Mouse (Mus musculus) kidney, postnatal 0 days (tissue): ENCODE data around the gene Emp1. TPM values are rescaled to one million over a fixed set of nuclear protein-coding genes. Genes with fewer than 3 reads are reported as not detected.

Source experiments
- ATAC-seq: fragments of 200-750 bp; cut with Nextera tagmentation; replicated peaks from 2 replicates; pipeline ENCODE4 v1.8.0; 2017; ENCODE audit warnings: low read depth, moderate number of reproducible peaks, moderate TSS enrichment, moderate library complexity; ENCODE audit not compliant: low FRiP score
- DNase-seq: peaks from one replicate; pipeline ENCODE4 v3.0.0-alpha.2; 2016; ENCODE audit warnings: low spot score
- H3K27ac ChIP-seq: fragments of 300-500 bp; sonication (generic); 2 replicates; pipeline ENCODE4 v1.5.1; 2014; ENCODE audit warnings: mild to moderate bottlenecking
- H3K27me3 ChIP-seq: fragments of 300-500 bp; sonication (generic); 2 replicates; pipeline ENCODE4 v1.6.1; 2014; ENCODE audit warnings: low read length, mixed read lengths; ENCODE audit not compliant: insufficient read depth
- H3K36me3 ChIP-seq: fragments of 300-500 bp; sonication (generic); 2 replicates; pipeline ENCODE4 v1.6.1; 2014; ENCODE audit warnings: low read length, mixed read lengths; ENCODE audit not compliant: insufficient read depth
- H3K4me1 ChIP-seq: fragments of 300-500 bp; sonication (generic); replicated peaks from 2 replicates; pipeline ENCODE4 v1.6.1; 2014; ENCODE audit warnings: antibody characterized with exemption, low read length, mixed read lengths; ENCODE audit not compliant: insufficient read depth
- H3K4me2 ChIP-seq: fragments of 300-500 bp; sonication (generic); 2 replicates; pipeline ENCODE4 v1.6.1; 2014; ENCODE audit warnings: mild to moderate bottlenecking, low read length, moderate library complexity, mixed read lengths
- H3K4me3 ChIP-seq: fragments of 300-500 bp; sonication (generic); replicated peaks from 2 replicates; pipeline ENCODE4 v1.5.1; 2014; ENCODE audit warnings: low read depth, low read length
- H3K9ac ChIP-seq: fragments of 300-500 bp; sonication (generic); 2 replicates; pipeline ENCODE4 v1.6.1; 2014; ENCODE audit warnings: low read depth, low read length
- H3K9me3 ChIP-seq: fragments of 300-500 bp; sonication (generic); replicated peaks from 2 replicates; pipeline ENCODE4 v1.6.1; 2016; ENCODE audit warnings: low read length, inconsistent platforms, mixed read lengths
- CTCF ChIP-seq: IDR thresholded peaks from 2 replicates; pipeline ENCODE4 v1.5.1; 2016; ENCODE audit warnings: antibody characterized with exemption, low read depth, mild to moderate bottlenecking, moderate library complexity
- WGBS: fragments of 180-500 bp; shearing (Covaris S2); extraction: QIAGEN DNeasy Blood & Tissue Kit; methylation state at CpG from one replicate; pipeline ENCODE4 v1.1.7; 2014; 5-methylcytosine and 5-hydroxymethylcytosine counted together
- polyA plus RNA-seq: library from polyadenylated mRNA; unstranded; fragments of >200 nt; fragmentation: Nextera tagmentation; extraction: Ambion mirVana; gene quantifications from 2 replicates; pipeline ENCODE4 v1.2.1, GENCODE M21; 2015

Emp1 gene
- polyA plus RNA-seq, 1 experiment from 2014 or later: 54.7 TPM

GRCm38 (mm10) chr6:135368230-135368629 is 5.9 kb downstream of the Emp1 start:
- Histone ChIP-seq H3K4me2 (no peak overlapping the region), H3K27ac (0 out of 2 replicates have a peak overlapping the region, but pooled peaks have one; percentile 47), H3K36me3 (no peaks in the 10 kb centered on the region), H3K4me1 (peaks cover 27% of the 10 kb centered on the region), H3K9ac (no peak overlapping the region), H3K27me3 (no peaks in the 10 kb centered on the region), H3K9me3 (no peaks in the 10 kb centered on the region), H3K4me3 (no peak overlapping the region)
- no peak for TF ChIP-seq CTCF
- WGBS: 57% methylated on average over 6 of the region's 6 CpGs
- DNase-seq (no peak), ATAC-seq (no peak)

- H3K4me1 ChIP-seq: peaks cover 22% of the 10 kb centered on the region
- 36% methylated on average over 5 of the region's 5 CpGs for WGBS
- peak; percentile 72 for TF ChIP-seq CTCF
- no peak overlapping the region for H3K4me3 ChIP-seq
- no peaks in the 10 kb centered on the region for H3K27me3 ChIP-seq
- no peak overlapping the region for H3K9ac ChIP-seq
- H3K36me3 ChIP-seq: no peaks in the 10 kb centered on the region
- no peaks in the 10 kb centered on the region for H3K9me3 ChIP-seq
- ATAC-seq: peak; percentile 47; the same call in 1 of the 2 replicates
- DNase-seq: peak; percentile 75
- H3K27ac ChIP-seq: 0 out of 2 replicates have a peak overlapping the region, but pooled peaks have one; percentile 8
- 0 out of 2 replicates have a peak overlapping the region, but pooled peaks have one; percentile 6 for H3K4me2 ChIP-seq
These were observed 7.2 kb downstream of the Emp1 start for GRCm38 (mm10) chr6:135369551-135369968.

GRCm38 (mm10) chr6:135370954-135371353 is 8.6 kb downstream of the Emp1 start:
- Histone ChIP-seq H3K9ac (no peak overlapping the region), H3K4me3 (no peak overlapping the region), H3K9me3 (no peaks in the 10 kb centered on the region), H3K27me3 (no peaks in the 10 kb centered on the region), H3K4me2 (no peak overlapping the region), H3K27ac (no peak overlapping the region), H3K36me3 (no peaks in the 10 kb centered on the region), H3K4me1 (peaks cover 28% of the 10 kb centered on the region)
- ATAC-seq: no peak
- WGBS: 79% methylated on average over 6 of the region's 6 CpGs
- DNase-seq: no peak
- no peak for TF ChIP-seq CTCF

GRCm38 (mm10) chr6:135373357-135373756 is 11.0 kb downstream of the Emp1 start:
- 0 out of 2 replicates have a peak, but pooled peaks cover 6% of the 10 kb centered on the region for H3K36me3 ChIP-seq
- TF ChIP-seq CTCF: no peak
- no peak overlapping the region for H3K27ac ChIP-seq
- no peak for ATAC-seq
- no peak overlapping the region for H3K9ac ChIP-seq
- WGBS: 86% methylated on average over 8 of the region's 8 CpGs
- no peak overlapping the region for H3K4me3 ChIP-seq
- DNase-seq: no peak
- H3K9me3 ChIP-seq: no peaks in the 10 kb centered on the region
- no peak overlapping the region for H3K4me2 ChIP-seq
- H3K27me3 ChIP-seq: no peaks in the 10 kb centered on the region
- 0 out of 2 replicates have a peak, but pooled peaks cover 18% of the 10 kb centered on the region for H3K4me1 ChIP-seq

- DNase-seq (no peak), ATAC-seq (no peak; the same call in 1 of the 2 replicates)
- no peak overlapping the region for H3K4me3 ChIP-seq
- no peaks in the 10 kb centered on the region for H3K27me3 ChIP-seq
- WGBS: 63% methylated on average over 5 of the region's 5 CpGs
- no peak overlapping the region for H3K4me2 ChIP-seq
- TF ChIP-seq CTCF: no peak
- no peaks in the 10 kb centered on the region for H3K9me3 ChIP-seq
- H3K36me3 ChIP-seq: peaks cover 21% of the 10 kb centered on the region
- 0 out of 2 replicates have a peak, but pooled peaks cover 12% of the 10 kb centered on the region for H3K4me1 ChIP-seq
- no peak overlapping the region for H3K27ac ChIP-seq
- H3K9ac ChIP-seq: no peak overlapping the region
These were observed 13.5 kb downstream of the Emp1 start for GRCm38 (mm10) chr6:135375818-135376217.

GRCm38 (mm10) chr6:135376248-135376647 is 13.9 kb downstream of the Emp1 start:
- Histone ChIP-seq H3K4me2 (no peak overlapping the region), H3K9ac (no peak overlapping the region), H3K27ac (no peak overlapping the region), H3K9me3 (no peaks in the 10 kb centered on the region), H3K4me1 (0 out of 2 replicates have a peak, but pooled peaks cover 12% of the 10 kb centered on the region), H3K27me3 (no peaks in the 10 kb centered on the region), H3K36me3 (peaks cover 25% of the 10 kb centered on the region), H3K4me3 (no peak overlapping the region)
- TF ChIP-seq CTCF: no peak
- DNase-seq: no peak
- 64% methylated on average over 7 of the region's 7 CpGs for WGBS
- ATAC-seq: no peak
